Mouse (Mus musculus): ENCODE measurements around the gene Ccdc85c. TPM values are rescaled to one million over a fixed set of nuclear protein-coding genes. Genes with fewer than 3 reads are reported as not detected.

Gene Ccdc85c
- polyA plus RNA-seq, 1 experiment from 2014 or later = 15.8 TPM

GRCm38 (mm10) chr12:108274313-108274595 is 971 bp downstream of the Ccdc85c start:
- under 1% methylated on average over 31 of the region's 35 CpGs for WGBS

GRCm38 (mm10) chr12:108273466-108274312 is 1.5 kb downstream of the Ccdc85c start:
- Histone ChIP-seq H3K9ac (peak overlapping the region; percentile 94), H3K4me2 (peak overlapping the region; percentile 89), H3K4me3 (peak overlapping the region; percentile 85), H3K9me3 (no peaks in the 10 kb centered on the region), H3K27me3 (no peaks in the 10 kb centered on the region), H3K4me1 (replicated peaks) (peaks cover 81% of the 10 kb centered on the region), H3K27ac (replicated peaks) (peak overlapping the region; percentile 94), H3K36me3 (peaks cover 2% of the 10 kb centered on the region; the same call in 1 of the 2 replicates)
- 4% methylated on average over 21 of the region's 21 CpGs for WGBS
- no peak for ATAC-seq (ENCODE audit: low read depth)

More at GRCm38 (mm10) chr12:108274313-108274595, 971 bp downstream of the Ccdc85c start:
- H3K4me3 ChIP-seq = peak overlapping the region; percentile 85
- peak overlapping the region; percentile 94 for H3K27ac ChIP-seq (replicated peaks)
- H3K9me3 ChIP-seq = no peaks in the 10 kb centered on the region
- H3K4me1 ChIP-seq (replicated peaks) = peaks cover 81% of the 10 kb centered on the region
- peaks cover 2% of the 10 kb centered on the region; the same call in 1 of the 2 replicates for H3K36me3 ChIP-seq
- no peaks in the 10 kb centered on the region for H3K27me3 ChIP-seq
- peak overlapping the region; percentile 94 for H3K9ac ChIP-seq
- no peak for ATAC-seq (ENCODE audit: low read depth)
- peak overlapping the region; percentile 89 for H3K4me2 ChIP-seq

GRCm38 (mm10) chr12:108272143-108272635 is 3.0 kb downstream of the Ccdc85c start:
- H3K4me2 ChIP-seq = peak overlapping the region; percentile 89
- H3K27ac ChIP-seq (replicated peaks) = no peak overlapping the region; the same call in 1 of the 2 replicates
- no peaks in the 10 kb centered on the region for H3K9me3 ChIP-seq
- no peaks in the 10 kb centered on the region for H3K27me3 ChIP-seq
- 42% methylated on average over 7 of the region's 7 CpGs for WGBS
- no peak for ATAC-seq (ENCODE audit: low read depth)
- peak overlapping the region; percentile 94 for H3K9ac ChIP-seq
- H3K4me3 ChIP-seq = peak overlapping the region; percentile 85
- H3K4me1 ChIP-seq (replicated peaks) = peaks cover 80% of the 10 kb centered on the region
- H3K36me3 ChIP-seq = peaks cover 2% of the 10 kb centered on the region; the same call in 1 of the 2 replicates

- 66% methylated on average over 16 of the region's 16 CpGs for WGBS
- peak overlapping the region; percentile 94 for H3K9ac ChIP-seq
- H3K27ac ChIP-seq (replicated peaks) = peak overlapping the region; percentile 62
- H3K27me3 ChIP-seq = no peaks in the 10 kb centered on the region
- ATAC-seq (ENCODE audit: low read depth) = no peak
- peak overlapping the region; percentile 85 for H3K4me3 ChIP-seq
- peaks cover 80% of the 10 kb centered on the region for H3K4me1 ChIP-seq (replicated peaks)
- no peaks in the 10 kb centered on the region for H3K9me3 ChIP-seq
- H3K36me3 ChIP-seq = peaks cover 2% of the 10 kb centered on the region; the same call in 1 of the 2 replicates
- H3K4me2 ChIP-seq = peak overlapping the region; percentile 89
Measured at GRCm38 (mm10) chr12:108271351-108272142, 3.7 kb downstream of the Ccdc85c start.

- H3K9me3 ChIP-seq = no peaks in the 10 kb centered on the region
- H3K4me2 ChIP-seq = peak overlapping the region; percentile 89
- H3K36me3 ChIP-seq = peaks cover 2% of the 10 kb centered on the region; the same call in 1 of the 2 replicates
- 0 out of 2 replicates have a peak overlapping the region, but pooled peaks have one; percentile 10 for H3K4me3 ChIP-seq
- ATAC-seq (ENCODE audit: low read depth) = no peak
- peaks cover 87% of the 10 kb centered on the region for H3K4me1 ChIP-seq (replicated peaks)
- no peaks in the 10 kb centered on the region for H3K27me3 ChIP-seq
- peak overlapping the region; percentile 62; the same call in 1 of the 2 replicates for H3K27ac ChIP-seq (replicated peaks)
- WGBS = 66% methylated on average over 13 of the region's 13 CpGs
- H3K9ac ChIP-seq = peak overlapping the region; percentile 94
Measured at GRCm38 (mm10) chr12:108270240-108270919, 4.8 kb downstream of the Ccdc85c start.

- H3K9me3 ChIP-seq = no peaks in the 10 kb centered on the region
- H3K4me2 ChIP-seq = peak overlapping the region; percentile 89; the same call in 1 of the 2 replicates
Measured at GRCm38 (mm10) chr12:108269699-108270098, 5.5 kb downstream of the Ccdc85c start.

GRCm38 (mm10) chr12:108268970-108269369 is 6.3 kb downstream of the Ccdc85c start:
- Histone ChIP-seq H3K4me2 (no peak overlapping the region), H3K4me3 (no peak overlapping the region), H3K27me3 (no peaks in the 10 kb centered on the region), H3K9me3 (no peaks in the 10 kb centered on the region), H3K27ac (replicated peaks) (no peak overlapping the region), H3K36me3 (peaks cover 2% of the 10 kb centered on the region; the same call in 1 of the 2 replicates), H3K4me1 (replicated peaks) (peaks cover 99% of the 10 kb centered on the region), H3K9ac (no peak overlapping the region)
- no peak for ATAC-seq (ENCODE audit: low read depth)
- 82% methylated on average over 10 of the region's 10 CpGs for WGBS

More at GRCm38 (mm10) chr12:108269699-108270098, 5.5 kb downstream of the Ccdc85c start:
- Histone ChIP-seq H3K4me1 (replicated peaks) (peaks cover 94% of the 10 kb centered on the region), H3K27ac (replicated peaks) (no peak overlapping the region), H3K9ac (no peak overlapping the region), H3K27me3 (no peaks in the 10 kb centered on the region), H3K36me3 (peaks cover 2% of the 10 kb centered on the region; the same call in 1 of the 2 replicates), H3K4me3 (no peak overlapping the region)
- 75% methylated on average over 5 of the region's 5 CpGs for WGBS
- no peak for ATAC-seq (ENCODE audit: low read depth)

- Histone ChIP-seq H3K27me3 (no peaks in the 10 kb centered on the region), H3K4me3 (no peak overlapping the region), H3K9me3 (no peaks in the 10 kb centered on the region), H3K27ac (replicated peaks) (peak overlapping the region; percentile 94), H3K36me3 (peaks cover 2% of the 10 kb centered on the region; the same call in 1 of the 2 replicates), H3K4me1 (replicated peaks) (peaks cover 99% of the 10 kb centered on the region), H3K4me2 (no peak overlapping the region; the same call in 1 of the 2 replicates), H3K9ac (no peak overlapping the region)
- no peak for ATAC-seq (ENCODE audit: low read depth)
- WGBS = 73% methylated on average over 7 of the region's 7 CpGs
Measured at GRCm38 (mm10) chr12:108267653-108268052, 7.6 kb downstream of the Ccdc85c start.

- Histone ChIP-seq H3K4me2 (peak overlapping the region; percentile 57), H3K36me3 (no peaks in the 10 kb centered on the region), H3K27me3 (no peaks in the 10 kb centered on the region), H3K4me1 (replicated peaks) (peaks cover 97% of the 10 kb centered on the region), H3K27ac (replicated peaks) (peak overlapping the region; percentile 94), H3K4me3 (peak overlapping the region; percentile 25), H3K9me3 (no peaks in the 10 kb centered on the region), H3K9ac (peak overlapping the region; percentile 76)
- 7% methylated on average over 27 of the region's 27 CpGs for WGBS
- ATAC-seq (ENCODE audit: low read depth) = peak; percentile 71
Measured at GRCm38 (mm10) chr12:108265831-108266619, 9.2 kb downstream of the Ccdc85c start.

GRCm38 (mm10) chr12:108264918-108265317 is 10.3 kb downstream of the Ccdc85c start:
- whole genome bisulfite sequencing = 71% methylated on average over 7 of the region's 7 CpGs
- no peaks in the 10 kb centered on the region for H3K27me3 ChIP-seq
- H3K36me3 ChIP-seq = no peaks in the 10 kb centered on the region
- H3K4me3 ChIP-seq = no peak overlapping the region
- H3K27ac ChIP-seq (replicated peaks) = peak overlapping the region; percentile 94
- H3K9ac ChIP-seq = peak overlapping the region; percentile 76
- no peak for ATAC-seq (ENCODE audit: low read depth)
- peak overlapping the region; percentile 57; the same call in 1 of the 2 replicates for H3K4me2 ChIP-seq
- H3K9me3 ChIP-seq = no peaks in the 10 kb centered on the region
- H3K4me1 ChIP-seq (replicated peaks) = peaks cover 97% of the 10 kb centered on the region

- H3K9ac ChIP-seq = no peak overlapping the region
- 78% methylated on average over 12 of the region's 12 CpGs for WGBS
- no peaks in the 10 kb centered on the region for H3K36me3 ChIP-seq
- no peak for ATAC-seq (ENCODE audit: low read depth)
- H3K27me3 ChIP-seq = no peaks in the 10 kb centered on the region
- no peaks in the 10 kb centered on the region for H3K9me3 ChIP-seq
- H3K4me1 ChIP-seq (replicated peaks) = peaks cover 94% of the 10 kb centered on the region
- no peak overlapping the region for H3K4me2 ChIP-seq
- H3K4me3 ChIP-seq = no peak overlapping the region
- no peak overlapping the region; the same call in 1 of the 2 replicates for H3K27ac ChIP-seq (replicated peaks)
Measured at GRCm38 (mm10) chr12:108260950-108261349, 14.3 kb downstream of the Ccdc85c start.

Measured in neural tube, embryonic 13.5 days (tissue).